ENCODE assay signal across 1 mouse cellular context in the genomic region with DNA sequence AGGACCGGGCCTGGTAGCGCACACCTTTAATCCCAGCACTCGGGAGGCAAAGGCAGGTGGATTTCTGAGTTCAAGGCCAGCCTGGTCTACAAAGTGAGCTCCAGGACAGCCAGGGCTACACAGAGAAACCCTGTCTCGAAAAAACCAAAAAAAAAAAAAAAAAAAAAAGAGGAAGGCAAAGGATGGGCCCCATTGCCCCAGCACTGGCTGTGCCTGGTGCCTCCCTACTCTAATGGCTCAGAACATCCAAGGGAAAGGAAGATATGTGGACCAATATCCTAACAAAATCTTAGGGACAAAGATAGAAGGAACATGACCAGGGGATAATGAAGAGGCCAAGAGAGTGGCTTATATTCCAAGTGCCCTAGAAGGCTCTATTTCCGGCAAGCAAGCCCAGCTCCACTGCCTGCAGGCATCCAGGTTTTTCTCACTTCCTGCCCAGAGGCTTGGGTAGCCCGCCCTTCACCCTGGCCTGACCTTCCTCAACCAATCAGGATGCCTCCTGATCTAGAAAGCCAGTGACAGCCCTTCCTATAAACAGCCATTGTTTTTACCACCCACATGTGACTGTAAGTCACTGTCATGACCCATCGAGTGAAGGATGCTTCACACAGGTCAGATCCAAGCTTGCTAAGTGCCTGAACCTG.
TF ChIP-seq lines count a peak whose summit lies in the region.

No protein-coding gene starts in this region.

TF ChIP-seq in MEL, 35 proteins besides CTCF, POLR2A, EP300 and RAD21:
- TF ChIP-seq USF1 (IDR thresholded peaks at IDR 0.05; ENCODE audit: low read depth, low read length) (peak; percentile 89), RCOR1 (IDR thresholded peaks at IDR 0.05; ENCODE audit: low read depth, low read length) (no peak; the same call in 1 of the 2 replicates), MYC (IDR thresholded peaks at IDR 0.05; ENCODE audit: low read depth, low read length) (peak; percentile 88), SMC3 (IDR thresholded peaks at IDR 0.05; ENCODE audit: low read depth, low read length) (no peak), MXI1 (IDR thresholded peaks at IDR 0.05; ENCODE audit: low read depth, low read length) (peak; percentile 99), USF2 (IDR thresholded peaks at IDR 0.05; ENCODE audit: borderline replicate concordance in 1 of 2, insufficient read depth in 1 of 2, low read depth in 1 of 2, low read length in 2 of 2) (no peak; a peak in 1 of 4 replicates), MAFK (IDR thresholded peaks at IDR 0.05; ENCODE audit: borderline replicate concordance, low read depth, low read length) (no peak), SIN3A (IDR thresholded peaks at IDR 0.05; ENCODE audit: low read length) (peak; percentile 99), GABPA (IDR thresholded peaks at IDR 0.05; ENCODE audit: low read depth, low read length) (no peak), POLR2AphosphoS5 (IDR thresholded peaks at IDR 0.05; ENCODE audit: borderline replicate concordance, low read depth, low read length) (no peak; the same call in 1 of the 2 replicates), E2F4 (IDR thresholded peaks at IDR 0.05; ENCODE audit: borderline replicate concordance, low read depth, low read length) (no peak), HCFC1 (IDR thresholded peaks at IDR 0.05; ENCODE audit: low read depth, low read length) (peak; percentile 78), ETS1 (IDR thresholded peaks at IDR 0.05; ENCODE audit: low read depth, low read length) (peak; percentile 55; the same call in 1 of the 2 replicates), MAX (IDR thresholded peaks at IDR 0.05; ENCODE audit: low read length) (peak; percentile 96), POLR2AphosphoS2 (IDR thresholded peaks at IDR 0.05; ENCODE audit: low read length) (no peak), JUND (IDR thresholded peaks at IDR 0.05; ENCODE audit: low read depth, low read length) (no peak), ELF1 (IDR thresholded peaks at IDR 0.05; ENCODE audit: low read depth, low read length) (peak; percentile 92), MAZ (IDR thresholded peaks at IDR 0.05; ENCODE audit: low read depth, low read length) (no peak; the same call in none of the 2 replicates), GATA1 (IDR thresholded peaks at IDR 0.05; ENCODE audit: low read depth, low read length) (no peak), ZKSCAN1 (IDR thresholded peaks at IDR 0.05; ENCODE audit: low read depth, low read length) (no peak), KAT2A (conservative IDR thresholded peaks at IDR 0.05; ENCODE audit: low read depth, low read length) (no peak; the same call in 1 of the 2 replicates), BHLHE40 (IDR thresholded peaks at IDR 0.05; ENCODE audit: borderline replicate concordance, low read depth, low read length) (no peak), ZNF384 (IDR thresholded peaks at IDR 0.05; ENCODE audit: low read depth, low read length) (peak; percentile 86), ZC3H11A (IDR thresholded peaks at IDR 0.05; ENCODE audit: low read depth, low read length) (no peak), TBP (IDR thresholded peaks at IDR 0.05; ENCODE audit: low read depth, low read length) (peak; percentile 96), MEF2A (IDR thresholded peaks at IDR 0.05; ENCODE audit: extremely low read depth, insufficient replicate concordance, low read depth, low read length, poor library complexity, severe bottlenecking) (no peak), ZMIZ1 (IDR thresholded peaks at IDR 0.05; ENCODE audit: low read depth, low read length) (peak; percentile 97), NRF1 (IDR thresholded peaks at IDR 0.05; ENCODE audit: insufficient read depth, low read depth, low read length, poor library complexity, severe bottlenecking) (0 out of 2 replicates have a peak, but pooled peaks have one; percentile 4), NELFE (IDR thresholded peaks at IDR 0.05; ENCODE audit: low read depth, low read length) (peak; percentile 88), MYB (IDR thresholded peaks at IDR 0.05; ENCODE audit: low read depth, low read length) (no peak), UBTF (IDR thresholded peaks at IDR 0.05; ENCODE audit: borderline replicate concordance, insufficient read depth, low read depth, low read length) (no peak), CHD2 (IDR thresholded peaks at IDR 0.05; ENCODE audit: low read length) (no peak), TAL1 (IDR thresholded peaks at IDR 0.05; ENCODE audit: low read length) (no peak), TCF12 (IDR thresholded peaks at IDR 0.05; ENCODE audit: low read depth, low read length) (peak; percentile 83), CHD1 (IDR thresholded peaks at IDR 0.05; ENCODE audit: low read depth, low read length) (no peak; the same call in 1 of the 2 replicates)
